In the genomic region with DNA sequence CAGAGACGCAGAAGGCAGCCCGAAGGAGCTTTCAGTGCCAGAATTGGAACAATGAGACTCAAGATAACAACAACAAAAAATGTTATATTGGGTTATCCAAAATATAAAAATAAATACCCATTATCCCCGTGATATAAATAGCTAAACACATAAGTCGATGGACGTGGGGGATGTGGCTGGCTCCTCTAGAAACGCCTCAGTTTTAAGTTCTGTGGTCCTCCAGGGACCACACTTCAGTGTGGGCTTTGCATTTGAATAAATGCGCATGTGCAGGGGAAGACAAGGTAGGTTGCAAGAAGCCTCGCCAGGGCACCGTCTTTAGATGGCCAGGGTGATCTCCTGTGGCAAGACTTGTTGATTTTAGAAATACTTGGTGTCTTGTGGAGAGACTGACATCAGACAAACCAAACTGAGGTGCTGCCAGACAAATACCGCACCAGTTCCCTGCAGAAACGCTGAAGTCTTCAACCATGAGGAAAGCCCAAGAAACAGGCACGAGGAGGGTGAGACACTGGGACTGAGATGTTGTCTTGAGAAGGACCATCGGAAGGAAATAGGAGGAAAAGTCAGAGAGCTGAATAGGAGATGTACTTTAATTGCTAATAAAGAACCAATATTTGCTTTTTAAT, we compare ENCODE assay signal across 16 mouse cellular contexts.
"Had no signal": no experiment of that assay in that cellular context is flagged by ENCODE, and none has a peak within 500 bp of the region (broad histone marks: within the 10 kb centered on the region; RNA-seq: fewer than 3 reads in every experiment).

No protein-coding gene starts in this region.

- H3K4me2 ChIP-seq: neural tube, embryonic 13.5 days; neural tube, embryonic 15.5 days; stomach, embryonic 15.5 days had no signal

- H3K9ac ChIP-seq: neural tube, embryonic 13.5 days; neural tube, embryonic 15.5 days; stomach, embryonic 15.5 days had no signal

- DNase-seq: retina, postnatal 1 day; right cerebral cortex, adult 18-20 months; right cerebral cortex, postnatal 14 days; right cerebral cortex, postnatal 25 days; right cerebral cortex, postnatal 4 days; spleen, adult 18-20 months; thymus, adult 18-20 months; thymus, adult 2 months; thymus, postnatal 14 days; thymus, postnatal 25 days; thymus, postnatal 36 days; thymus, postnatal 4 days had no signal

- H3K27me3 ChIP-seq: neural tube, embryonic 13.5 days; neural tube, embryonic 15.5 days; stomach, embryonic 15.5 days had no signal

- H3K27ac ChIP-seq: neural tube, embryonic 13.5 days; neural tube, embryonic 15.5 days; stomach, embryonic 15.5 days; stomach, postnatal 0 days had no signal

- H3K4me3 ChIP-seq: neural tube, embryonic 13.5 days; neural tube, embryonic 15.5 days; stomach, embryonic 15.5 days had no signal

- H3K4me1 ChIP-seq: neural tube, embryonic 13.5 days; neural tube, embryonic 15.5 days; stomach, embryonic 15.5 days had no signal

- H3K9me3 ChIP-seq: neural tube, embryonic 13.5 days; neural tube, embryonic 15.5 days; stomach, embryonic 15.5 days had no signal

- H3K36me3 ChIP-seq: neural tube, embryonic 13.5 days; neural tube, embryonic 15.5 days; stomach, embryonic 15.5 days had no signal
